Mouse (Mus musculus): ENCODE results near the gene Shld1.

Gene Shld1

GRCm38 (mm10) chr2:132723958-132724431, 37.3 kb downstream of the Shld1 start:
- no peak for DNase-seq (ENCODE audit: low read depth, low spot score)

- no peak for DNase-seq (ENCODE audit: low read depth, low spot score)
Observed at GRCm38 (mm10) chr2:132724561-132724960, 37.8 kb downstream of the Shld1 start.

- peak; percentile 73 for DNase-seq (ENCODE audit: low read depth, low spot score)
Observed at GRCm38 (mm10) chr2:132725376-132725905, 38.7 kb downstream of the Shld1 start.

GRCm38 (mm10) chr2:132726156-132726555, 39.4 kb downstream of the Shld1 start:
- DNase-seq (ENCODE audit: low read depth, low spot score): no peak

- DNase-seq (ENCODE audit: low read depth, low spot score): no peak
Observed at GRCm38 (mm10) chr2:132732940-132733339, 46.2 kb downstream of the Shld1 start.

- DNase-seq (ENCODE audit: low read depth, low spot score): no peak
Observed at GRCm38 (mm10) chr2:132733603-132734573, 47.2 kb downstream of the Shld1 start.

- DNase-seq (ENCODE audit: low read depth, low spot score): no peak
Observed at GRCm38 (mm10) chr2:132738816-132739432, 52.2 kb downstream of the Shld1 start.

GRCm38 (mm10) chr2:132741862-132742347, 55.2 kb downstream of the Shld1 start:
- DNase-seq (ENCODE audit: low read depth, low spot score): no peak

- no peak for DNase-seq (ENCODE audit: low read depth, low spot score)
Observed at GRCm38 (mm10) chr2:132744866-132745265, 58.1 kb downstream of the Shld1 start.

GRCm38 (mm10) chr2:132746108-132746507, 59.4 kb downstream of the Shld1 start:
- no peak for DNase-seq (ENCODE audit: low read depth, low spot score)

- no peak for DNase-seq (ENCODE audit: low read depth, low spot score)
Observed at GRCm38 (mm10) chr2:132750726-132751125, 64.0 kb downstream of the Shld1 start.

GRCm38 (mm10) chr2:132751141-132752066, 64.7 kb downstream of the Shld1 start:
- DNase-seq (ENCODE audit: low read depth, low spot score): no peak

- DNase-seq (ENCODE audit: low read depth, low spot score): no peak
Observed at GRCm38 (mm10) chr2:132752398-132752797, 65.7 kb downstream of the Shld1 start.

GRCm38 (mm10) chr2:132753137-132753536, 66.4 kb downstream of the Shld1 start:
- DNase-seq (ENCODE audit: low read depth, low spot score): no peak

GRCm38 (mm10) chr2:132757911-132758310, 71.2 kb downstream of the Shld1 start:
- no peak for DNase-seq (ENCODE audit: low read depth, low spot score)

- DNase-seq (ENCODE audit: low read depth, low spot score): no peak
Observed at GRCm38 (mm10) chr2:132770822-132771221, 84.1 kb downstream of the Shld1 start.

GRCm38 (mm10) chr2:132780978-132781377, 94.2 kb downstream of the Shld1 start, which contains the start of gene Chgb:
Gene Chgb (plus strand): TSS chr2:132781278.
- no peak for DNase-seq (ENCODE audit: low read depth, low spot score)

GRCm38 (mm10) chr2:132781439-132782068, 94.8 kb downstream of the Shld1 start:
- DNase-seq (ENCODE audit: low read depth, low spot score): peak; percentile 42

- no peak for DNase-seq (ENCODE audit: low read depth, low spot score)
Observed at GRCm38 (mm10) chr2:132784039-132784438, 97.3 kb downstream of the Shld1 start.

- DNase-seq (ENCODE audit: low read depth, low spot score): no peak
Observed at GRCm38 (mm10) chr2:132793441-132794203, 106.9 kb downstream of the Shld1 start.

Measured in A20 (cell line).